Mouse (Mus musculus) liver, adult 2 months (tissue): ENCODE data around the gene Wdr48. TPM values are rescaled to one million over a fixed set of nuclear protein-coding genes. Genes with fewer than 3 reads are reported as not detected.
A peak's percentile ranks its signal among the peaks of the same experiment; 100 is the strongest.

Source experiments
- DNase-seq: peaks from one replicate; pipeline ENCODE4 v3.0.0-alpha.2; 2011; ENCODE audit warnings: low read depth, low spot score; ENCODE audit errors: extremely low read depth
- H3K27ac ChIP-seq: fragments of 200-500 bp; replicated peaks from 2 replicates; pipeline ENCODE4 v1.5.1; 2012; ENCODE audit warnings: low read depth, mild to moderate bottlenecking, control low read depth, inconsistent platforms, low read length; ENCODE audit not compliant: insufficient read depth
- H3K27me3 ChIP-seq: fragments of 200-500 bp; 2 replicates; pipeline ENCODE4 v1.6.1; 2012; ENCODE audit warnings: mild to moderate bottlenecking, moderate library complexity, low read length, inconsistent platforms; ENCODE audit not compliant: control insufficient read depth, insufficient read depth
- H3K36me3 ChIP-seq: fragments of 200-500 bp; 2 replicates; pipeline ENCODE4 v1.6.1; 2012; ENCODE audit warnings: low read length, inconsistent platforms; ENCODE audit not compliant: control insufficient read depth, insufficient read depth
- H3K4me1 ChIP-seq: fragments of 200-500 bp; 2 replicates; pipeline ENCODE4 v1.6.1; 2011; ENCODE audit warnings: low read length; ENCODE audit not compliant: control insufficient read depth, insufficient read depth
- H3K4me3 ChIP-seq: fragments of 200-500 bp; 2 replicates; pipeline ENCODE4 v1.5.1; 2011; ENCODE audit warnings: low read depth, mild to moderate bottlenecking, control low read depth, low read length, moderate library complexity; ENCODE audit not compliant: insufficient read depth
- H3K79me2 ChIP-seq: fragments of 200-500 bp; 2 replicates; pipeline ENCODE4 v1.6.1; 2012; ENCODE audit warnings: inconsistent platforms, mild to moderate bottlenecking, low read length, moderate library complexity; ENCODE audit not compliant: control insufficient read depth, insufficient read depth
- H3K9ac ChIP-seq: fragments of 200-500 bp; 2 replicates; pipeline ENCODE4 v1.6.1; 2012; ENCODE audit warnings: low read depth, mild to moderate bottlenecking, control low read depth, inconsistent platforms, low read length
- CTCF ChIP-seq: fragments of 200-500 bp; IDR thresholded peaks from 2 replicates; pipeline ENCODE4 v1.5.1; 2011; ENCODE audit warnings: low read depth, low read length, control low read depth
- POLR2A ChIP-seq: fragments of 200-500 bp; IDR thresholded peaks from 2 replicates; pipeline ENCODE4 v1.6.1; 2011; ENCODE audit warnings: low read length, control low read depth; ENCODE audit not compliant: insufficient read depth; ENCODE audit errors: extremely low read depth
- WGBS: fragments of 180-500 bp; shearing (Covaris S2); methylation state at CpG from one replicate; pipeline ENCODE4 v1.1.7; 2018; 5-methylcytosine and 5-hydroxymethylcytosine counted together
- polyA plus RNA-seq: library from polyadenylated mRNA; depleted of rRNA; stranded (reverse); fragments of >200 nt; gene quantifications from 2 replicates; pipeline ENCODE4 v1.2.3, GENCODE M21; 2012
- total RNA-seq: library from RNA; depleted of rRNA; stranded (reverse); fragments of >200 nt; gene quantifications from 2 replicates; pipeline ENCODE4 v1.2.3, GENCODE M21; 2014

Wdr48 gene
- total and polyA plus RNA-seq, 2 experiments: 12.5 to 23.3 TPM

DNA sequence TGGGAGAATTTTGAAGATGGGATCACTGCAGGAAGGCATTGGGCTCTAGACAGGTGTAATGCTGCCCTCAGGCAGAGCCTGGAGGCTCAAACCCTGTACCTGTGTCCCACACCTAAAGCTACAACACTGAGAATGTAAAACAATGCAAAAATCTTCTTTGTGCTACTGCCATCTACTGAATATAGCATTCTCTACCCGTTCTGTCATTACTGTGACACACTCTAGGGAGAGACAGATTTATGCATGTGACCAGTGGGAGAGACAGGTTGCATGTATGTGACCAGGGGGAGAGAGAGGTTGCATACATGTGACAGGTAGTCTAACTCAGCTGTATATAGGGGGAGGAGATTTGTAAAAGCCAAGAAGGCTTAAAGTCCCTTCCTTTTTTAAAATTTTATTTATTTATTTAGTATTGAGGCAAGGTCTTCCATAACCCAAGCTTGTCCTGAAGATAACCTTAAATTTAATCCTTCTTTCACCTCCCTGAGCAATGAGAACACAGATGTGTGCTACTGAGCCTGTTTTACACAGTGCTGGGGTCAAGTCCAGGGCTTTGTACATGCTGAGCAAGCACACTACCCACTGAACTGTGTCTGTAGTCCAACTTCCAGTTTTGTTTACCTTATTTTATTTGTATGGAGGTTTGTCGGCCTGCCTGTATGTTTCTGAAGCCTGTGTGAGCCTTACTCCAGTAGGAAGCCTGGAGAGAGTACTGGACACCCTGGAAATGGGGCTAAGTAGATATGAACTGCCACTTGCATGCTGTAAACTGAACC is 41.4 kb upstream of the Wdr48 start:
- H3K36me3 ChIP-seq: no peaks in the 10 kb centered on the region
- no peaks in the 10 kb centered on the region for H3K79me2 ChIP-seq
- 39% methylated on average over 2 of the region's 2 CpGs for WGBS
- H3K4me1 ChIP-seq: no peaks in the 10 kb centered on the region
- TF ChIP-seq POLR2A (no peak), CTCF (no peak)
- peak; percentile 38 for DNase-seq
- H3K4me3 ChIP-seq: no peak overlapping the region
- no peak overlapping the region for H3K27ac ChIP-seq
- H3K9ac ChIP-seq: no peak overlapping the region
- no peaks in the 10 kb centered on the region for H3K27me3 ChIP-seq

DNA sequence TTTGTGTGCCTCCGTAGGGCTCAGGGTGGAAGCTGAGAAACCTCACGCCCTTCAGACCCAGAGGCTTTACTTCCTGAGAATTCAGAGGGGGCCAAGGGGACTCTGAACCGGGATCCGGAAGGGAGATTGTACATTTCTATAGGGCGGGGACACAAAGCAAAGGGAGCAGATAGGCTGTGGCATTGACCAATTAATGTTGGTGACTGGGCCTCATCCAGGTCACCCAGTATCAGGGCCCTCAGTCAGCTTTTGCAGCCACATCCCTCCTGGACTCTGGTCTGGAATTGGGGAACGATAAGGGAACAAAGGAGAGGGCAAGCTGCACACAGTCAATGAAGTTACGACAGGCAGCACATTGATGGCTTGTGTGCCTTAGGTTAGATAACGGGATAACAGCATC is 40.5 kb upstream of the Wdr48 start:
- no peaks in the 10 kb centered on the region for H3K4me1 ChIP-seq
- no peak overlapping the region for H3K4me3 ChIP-seq
- DNase-seq: no peak
- 56% methylated on average over 8 of the region's 8 CpGs for whole genome bisulfite sequencing
- H3K79me2 ChIP-seq: no peaks in the 10 kb centered on the region
- H3K9ac ChIP-seq: no peak overlapping the region
- H3K27ac ChIP-seq: no peak overlapping the region
- H3K27me3 ChIP-seq: no peaks in the 10 kb centered on the region
- H3K36me3 ChIP-seq: no peaks in the 10 kb centered on the region
- TF ChIP-seq POLR2A: no peak
- TF ChIP-seq CTCF: no peak

DNA sequence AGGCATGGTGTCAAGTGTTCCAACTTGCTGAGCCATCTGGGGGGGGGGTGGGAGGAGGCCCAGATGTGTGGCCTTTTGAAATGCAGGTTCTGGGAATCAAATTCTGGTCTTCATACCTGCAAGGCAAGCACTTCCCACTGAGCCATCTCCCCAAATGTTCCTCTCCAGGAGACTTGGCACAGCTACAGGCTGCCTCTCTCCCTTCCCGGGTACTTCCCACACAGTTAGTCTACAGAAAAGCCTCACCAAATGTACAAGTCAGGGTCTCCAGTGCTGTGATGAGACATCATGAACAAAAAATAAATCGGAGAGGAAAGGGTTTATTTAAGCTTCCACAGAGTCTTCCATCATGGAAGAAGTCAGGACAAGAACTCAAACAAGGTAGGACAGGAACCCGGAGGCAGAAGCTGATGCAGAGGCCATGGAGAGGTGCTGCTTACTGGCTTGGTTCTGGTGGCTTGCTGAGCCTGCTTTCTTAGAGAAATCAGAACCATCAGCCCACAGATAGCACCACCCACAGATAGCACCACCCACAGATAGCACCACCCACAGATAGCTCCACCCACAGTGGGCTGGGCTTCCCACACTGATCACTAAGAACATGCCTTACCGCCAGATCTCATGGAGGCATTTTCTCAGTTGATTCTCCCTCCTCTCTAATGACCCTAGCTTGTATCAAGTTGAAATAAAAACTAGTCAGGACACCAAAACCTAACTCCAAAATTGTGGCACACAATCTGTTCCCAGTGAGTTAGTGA is 7.4 kb upstream of the Wdr48 start:
- Histone ChIP-seq H3K9ac (no peak overlapping the region), H3K36me3 (no peaks in the 10 kb centered on the region), H3K27ac (no peak overlapping the region), H3K4me3 (no peak overlapping the region), H3K4me1 (no peaks in the 10 kb centered on the region), H3K79me2 (no peaks in the 10 kb centered on the region), H3K27me3 (no peaks in the 10 kb centered on the region)
- TF ChIP-seq POLR2A (no peak), CTCF (no peak)
- 79% methylated on average over 4 of the region's 4 CpGs for WGBS
- peak; percentile 39 for DNase-seq

DNA sequence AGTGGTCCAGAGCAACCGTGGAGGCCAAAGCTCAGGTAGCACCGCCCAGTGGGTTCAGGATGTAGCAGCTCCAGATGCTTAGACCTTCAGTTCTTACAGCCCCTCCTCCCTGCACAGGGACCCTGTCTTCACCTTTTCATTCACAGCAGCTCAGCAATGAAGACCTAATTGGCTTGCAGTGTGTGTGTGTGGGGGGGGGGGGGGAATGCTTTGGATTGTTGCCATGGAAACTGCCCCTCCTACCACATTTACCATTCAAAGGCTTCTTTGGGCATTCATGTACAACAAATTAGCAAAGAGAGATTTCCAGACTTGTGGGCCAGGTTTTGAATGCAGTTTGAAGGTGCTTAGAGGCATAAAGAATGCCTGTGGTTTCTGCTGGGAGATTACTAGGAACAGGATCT is 5.8 kb upstream of the Wdr48 start:
- Histone ChIP-seq H3K4me3 (no peak overlapping the region), H3K36me3 (no peaks in the 10 kb centered on the region), H3K27ac (no peak overlapping the region), H3K9ac (no peak overlapping the region), H3K79me2 (no peaks in the 10 kb centered on the region), H3K4me1 (no peaks in the 10 kb centered on the region), H3K27me3 (no peaks in the 10 kb centered on the region)
- TF ChIP-seq CTCF (no peak), POLR2A (no peak)
- WGBS: 75% methylated on average over 2 of the region's 2 CpGs
- DNase-seq: no peak

DNA sequence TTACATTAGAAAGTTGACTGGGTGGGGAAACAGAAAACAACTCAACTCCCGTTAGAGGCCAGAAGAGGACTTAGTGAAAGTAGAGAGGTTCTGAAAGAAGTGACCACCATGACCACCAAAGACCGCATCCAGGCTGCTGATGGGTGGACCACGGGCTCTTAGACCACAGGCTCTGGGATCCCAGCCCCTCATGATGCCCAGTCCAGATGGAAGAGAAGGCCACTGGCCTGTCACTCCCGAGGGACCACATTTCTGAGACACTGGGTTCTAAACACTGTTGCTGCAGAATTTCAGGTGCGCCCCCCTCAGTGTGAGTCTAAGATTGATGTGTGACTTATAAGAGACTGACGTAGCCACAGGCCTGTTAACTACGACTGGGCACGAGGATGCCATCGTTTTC is 5.2 kb upstream of the Wdr48 start:
- H3K4me1 ChIP-seq: no peaks in the 10 kb centered on the region
- no peaks in the 10 kb centered on the region for H3K36me3 ChIP-seq
- no peak overlapping the region for H3K4me3 ChIP-seq
- H3K9ac ChIP-seq: no peak overlapping the region
- TF ChIP-seq CTCF: no peak
- no peak for TF ChIP-seq POLR2A
- WGBS: 88% methylated on average over 9 of the region's 9 CpGs
- H3K27me3 ChIP-seq: no peaks in the 10 kb centered on the region
- no peaks in the 10 kb centered on the region for H3K79me2 ChIP-seq
- H3K27ac ChIP-seq: no peak overlapping the region
- DNase-seq: no peak

DNA sequence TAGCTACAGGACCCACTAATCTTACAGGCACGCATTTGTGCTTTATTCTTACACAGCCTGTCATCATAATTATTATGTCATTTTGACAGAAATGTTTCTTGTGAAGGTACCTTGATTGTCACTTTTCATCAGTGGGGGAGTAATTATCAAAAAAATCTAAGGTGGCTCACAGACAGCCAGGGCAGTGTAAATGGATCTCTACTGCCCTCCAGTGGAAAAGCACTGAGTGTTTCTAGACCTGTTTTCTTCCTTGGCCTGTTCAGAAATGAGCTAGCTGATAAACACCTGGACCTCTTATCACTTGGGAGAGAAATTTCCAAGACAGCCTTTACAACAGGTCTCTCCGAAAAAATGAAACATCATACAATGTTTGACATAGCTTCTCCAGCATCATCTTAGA is 4.0 kb upstream of the Wdr48 start:
- Histone ChIP-seq H3K4me3 (no peak overlapping the region), H3K36me3 (no peaks in the 10 kb centered on the region), H3K79me2 (peaks cover 8% of the 10 kb centered on the region; the same call in 1 of the 2 replicates), H3K27me3 (no peaks in the 10 kb centered on the region), H3K9ac (no peak overlapping the region), H3K4me1 (peaks cover 4% of the 10 kb centered on the region), H3K27ac (no peak overlapping the region)
- WGBS: 52% methylated on average over 2 of the region's 2 CpGs
- no peak for TF ChIP-seq POLR2A
- TF ChIP-seq CTCF: 0 out of 2 replicates have a peak, but pooled peaks have one; percentile 32
- peak; percentile 27 for DNase-seq
